Mouse (Mus musculus) gastrocnemius, adult 8-10 months (tissue): ENCODE measurements around the gene Tmem253. TPM values are rescaled to one million over a fixed set of nuclear protein-coding genes. Genes with fewer than 3 reads are reported as not detected.

Experiments used
- DNase-seq, 2 experiments: peaks; one replicate each; pipeline ENCODE4 v3.0.0; 2022; ENCODE audit warnings: low spot score in 2 of 2
- total RNA-seq, 4 experiments: library from RNA; stranded (reverse); gene quantifications; 2 replicates each; pipeline ENCODE4 v1.2.4; 2022

Tmem253 gene
- total RNA-seq, 4 experiments from 2014 or later = 0.60 to 1.4 (median 1.2) TPM

DNA sequence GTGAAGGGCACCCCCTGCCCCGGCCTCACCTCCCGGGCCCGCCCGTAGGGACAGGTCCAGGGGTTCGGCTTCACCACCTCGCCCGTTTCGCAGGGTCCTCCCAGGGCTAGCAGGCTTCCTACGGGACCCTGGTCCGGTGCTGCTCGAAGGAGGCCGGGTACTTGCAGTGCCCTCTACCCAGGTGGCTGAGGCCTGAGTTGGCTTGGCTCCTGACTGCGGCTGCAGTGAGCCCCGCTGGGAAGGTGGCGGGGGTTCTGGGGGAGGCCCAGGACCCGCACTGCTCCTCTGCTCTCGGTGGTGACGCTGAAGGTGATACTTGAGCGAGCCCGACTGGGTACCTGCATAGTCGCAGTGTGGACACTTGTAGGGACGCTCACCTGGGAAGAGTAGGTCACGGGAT is 8.7 kb upstream of the Tmem253 start:
- no peak for DNase-seq

GRCm38 (mm10) chr14:52008321-52009203 is 6.9 kb upstream of the Tmem253 start:
- DNase-seq = peak; percentile 83

GRCm38 (mm10) chr14:52009361-52009760 is 6.1 kb upstream of the Tmem253 start:
- no peak for DNase-seq

- DNase-seq = no peak
Observed at GRCm38 (mm10) chr14:52009841-52010240, 5.6 kb upstream of the Tmem253 start.

- DNase-seq = no peak
Observed at GRCm38 (mm10) chr14:52010446-52011111, 4.9 kb upstream of the Tmem253 start.

DNA sequence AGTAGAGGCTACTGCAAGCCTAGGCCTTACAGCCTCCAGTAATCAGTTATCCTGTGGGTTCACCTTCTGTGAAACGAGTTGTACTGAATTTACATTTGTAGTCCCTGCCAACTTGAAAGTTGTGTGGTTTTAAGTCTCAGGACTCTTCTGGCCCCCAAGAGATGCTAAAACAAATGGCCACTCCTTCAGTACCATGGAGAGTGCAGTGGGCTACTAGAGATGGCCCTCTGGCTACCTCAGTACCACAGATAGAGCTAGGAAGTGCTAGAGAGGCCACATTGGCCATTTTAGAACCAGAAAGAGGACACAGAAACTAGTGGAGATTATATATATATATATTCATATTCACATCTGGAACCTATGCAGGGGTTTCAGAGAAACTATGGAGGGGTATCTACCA is 3.8 kb upstream of the Tmem253 start:
- no peak for DNase-seq

DNA sequence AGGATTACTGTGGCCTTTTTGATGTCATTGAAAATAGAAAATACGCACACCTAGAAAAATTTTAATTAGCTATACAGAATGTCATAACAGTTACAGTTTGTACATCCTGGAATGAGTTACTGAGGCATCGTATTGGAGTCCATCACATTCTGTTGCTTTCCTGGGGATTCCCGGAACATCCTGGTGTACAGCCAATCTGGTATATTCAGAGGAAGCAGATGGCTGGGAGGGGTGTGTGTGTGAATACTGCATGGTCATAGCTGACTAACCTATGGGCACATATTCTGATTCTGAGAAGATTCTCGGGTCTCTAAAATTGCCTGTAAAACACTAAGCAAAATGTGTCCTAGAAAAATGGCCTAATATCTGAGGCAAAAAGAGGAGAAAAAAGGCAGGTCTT is 3.4 kb upstream of the Tmem253 start:
- no peak for DNase-seq

DNA sequence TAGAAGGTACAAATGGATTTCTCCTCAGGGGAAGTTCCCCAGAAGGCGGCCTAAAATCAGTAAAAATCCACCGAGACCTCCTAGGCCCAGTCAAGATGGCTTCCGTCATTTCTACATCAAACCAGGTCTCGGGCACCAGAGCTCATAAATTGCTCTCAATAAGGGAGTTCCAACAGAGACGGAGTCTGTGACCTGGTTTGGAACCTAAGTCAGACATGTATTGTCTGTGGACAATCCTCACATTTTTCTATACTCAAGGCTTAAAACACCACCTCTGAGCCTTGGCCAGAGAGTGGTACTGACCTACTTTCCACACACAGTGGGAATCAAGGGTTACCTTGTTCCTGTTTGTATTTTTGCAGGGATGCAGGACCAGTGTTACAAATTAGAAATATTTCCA is 2.9 kb upstream of the Tmem253 start:
- no peak for DNase-seq

GRCm38 (mm10) chr14:52013021-52013610 is 2.3 kb upstream of the Tmem253 start:
- no peak for DNase-seq

- DNase-seq = no peak
Observed at GRCm38 (mm10) chr14:52013771-52014219, 1.7 kb upstream of the Tmem253 start.

DNA sequence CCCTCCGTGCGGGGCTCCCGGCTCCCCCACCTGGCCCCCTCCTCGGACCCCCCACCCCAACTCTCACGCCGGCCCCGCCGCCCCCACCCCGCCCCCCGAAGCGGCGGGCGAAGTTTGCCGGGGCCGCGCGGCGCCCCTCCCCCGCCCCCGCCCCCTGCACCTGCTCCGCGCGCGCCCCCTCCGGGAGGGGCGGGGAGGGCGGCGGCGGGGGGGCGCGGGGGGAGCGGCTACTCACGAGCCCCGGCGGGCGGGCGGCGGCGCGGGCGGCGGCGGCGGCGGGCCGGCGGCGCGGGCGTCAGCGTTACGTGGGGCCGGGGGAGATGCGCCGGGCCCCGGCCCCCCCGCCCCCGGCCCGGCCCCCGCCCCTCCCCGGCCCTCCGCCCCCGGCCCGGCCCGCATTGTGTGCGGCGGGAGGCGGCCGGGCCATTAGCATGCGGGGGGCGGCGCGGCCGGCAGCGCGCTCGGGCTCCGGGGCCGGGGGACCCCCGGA is 1.1 kb upstream of the Tmem253 start:
- DNase-seq = no peak

DNA sequence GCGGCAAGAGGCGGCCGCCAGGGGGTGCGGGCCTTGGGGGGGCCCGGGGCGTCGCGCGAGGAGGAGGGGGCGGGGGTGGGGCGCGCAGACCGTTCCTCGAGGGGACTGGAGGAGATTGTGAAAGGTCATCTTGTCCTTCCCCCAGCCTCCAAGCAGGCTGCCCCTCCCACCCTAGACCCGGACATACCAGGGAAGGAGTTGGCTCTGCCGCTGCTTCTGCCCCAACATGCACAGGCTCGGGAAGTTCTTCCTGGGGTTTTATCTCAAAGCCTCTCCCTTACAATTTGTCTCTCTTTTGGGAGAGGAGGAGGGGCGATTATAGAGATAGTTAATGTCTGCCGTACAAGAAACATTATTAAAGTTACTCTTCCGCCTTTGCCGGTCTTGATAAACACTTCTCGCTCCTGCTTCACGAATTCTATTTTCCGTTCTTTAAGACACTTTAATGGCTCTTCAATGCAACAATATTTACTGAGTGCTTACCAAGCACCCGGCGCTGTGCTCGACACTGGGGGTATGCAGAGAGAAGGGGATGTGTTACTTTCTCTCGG is 622 bp upstream of the Tmem253 start:
- no peak for DNase-seq

GRCm38 (mm10) chr14:52016625-52017405 is 1.4 kb downstream of the Tmem253 start:
- no peak for DNase-seq

- DNase-seq = no peak
Observed at GRCm38 (mm10) chr14:52017662-52018061, 2.2 kb downstream of the Tmem253 start.

DNA sequence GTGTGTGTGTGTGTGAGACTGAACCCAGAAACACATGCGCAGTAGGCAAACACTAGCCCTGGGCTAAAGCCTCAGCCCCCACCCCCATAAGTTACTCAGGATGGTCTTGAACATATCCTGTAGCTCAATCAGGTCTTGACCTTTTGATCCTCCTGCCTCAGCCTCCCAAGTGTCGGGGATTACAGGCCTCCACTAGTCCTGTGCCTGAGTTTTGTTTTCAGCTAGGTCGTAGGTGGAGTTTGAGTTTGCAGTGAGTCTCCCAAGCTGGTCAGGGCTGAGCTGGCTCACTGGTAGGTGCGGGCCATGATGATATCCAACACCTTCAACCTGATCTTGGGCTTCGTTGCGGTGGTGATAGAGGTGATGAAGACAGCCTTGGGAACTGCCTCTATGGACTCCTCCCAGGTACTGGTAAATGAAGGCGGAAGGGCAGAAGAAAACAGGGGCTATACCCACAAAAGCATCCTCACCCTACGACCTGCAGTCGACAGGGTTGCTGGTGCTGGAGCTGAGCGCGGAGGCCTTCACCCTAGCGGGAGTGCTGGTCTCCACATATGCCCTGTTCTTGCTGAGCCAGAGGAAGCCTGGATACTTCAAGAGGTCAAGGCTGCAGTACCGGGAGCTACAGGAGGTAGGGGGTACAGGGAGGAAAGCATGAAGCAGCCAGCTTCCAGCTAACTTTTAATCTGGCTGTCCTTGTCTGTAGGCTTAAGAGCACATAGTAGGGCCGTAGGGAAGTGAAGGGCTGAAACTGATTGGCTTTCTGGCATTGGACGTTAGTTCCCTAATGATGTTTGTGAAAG is 3.0 kb downstream of the Tmem253 start:
- DNase-seq = no peak

DNA sequence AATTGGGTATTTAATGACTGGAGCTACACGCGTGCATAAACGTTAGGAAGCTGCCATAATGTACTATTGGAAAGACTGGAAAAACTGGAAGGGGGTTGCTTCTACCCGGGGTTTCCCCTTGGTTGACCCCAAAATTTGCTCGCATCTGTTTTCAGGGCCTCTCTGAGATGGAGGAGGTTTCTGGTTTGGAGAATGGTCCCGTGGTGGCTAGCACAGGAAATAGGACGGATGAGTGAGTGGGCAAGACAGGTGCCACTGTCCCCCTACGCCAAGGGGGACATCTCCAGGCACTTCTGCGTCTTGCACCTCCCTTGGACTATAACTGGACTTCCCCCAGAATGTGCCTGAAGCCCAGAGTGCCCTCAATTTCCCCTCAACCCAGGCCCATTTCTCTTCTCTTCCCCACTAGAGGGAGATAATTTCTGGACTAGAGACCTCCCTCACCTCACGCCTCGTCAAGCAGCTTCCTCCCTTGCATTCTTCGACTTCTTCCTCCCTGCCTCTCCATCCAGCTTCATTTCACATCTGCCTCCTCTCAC is 3.7 kb downstream of the Tmem253 start:
- no peak for DNase-seq

- peak; percentile 96 to 97 for DNase-seq
Observed at GRCm38 (mm10) chr14:52019590-52020340, 4.3 kb downstream of the Tmem253 start.

DNA sequence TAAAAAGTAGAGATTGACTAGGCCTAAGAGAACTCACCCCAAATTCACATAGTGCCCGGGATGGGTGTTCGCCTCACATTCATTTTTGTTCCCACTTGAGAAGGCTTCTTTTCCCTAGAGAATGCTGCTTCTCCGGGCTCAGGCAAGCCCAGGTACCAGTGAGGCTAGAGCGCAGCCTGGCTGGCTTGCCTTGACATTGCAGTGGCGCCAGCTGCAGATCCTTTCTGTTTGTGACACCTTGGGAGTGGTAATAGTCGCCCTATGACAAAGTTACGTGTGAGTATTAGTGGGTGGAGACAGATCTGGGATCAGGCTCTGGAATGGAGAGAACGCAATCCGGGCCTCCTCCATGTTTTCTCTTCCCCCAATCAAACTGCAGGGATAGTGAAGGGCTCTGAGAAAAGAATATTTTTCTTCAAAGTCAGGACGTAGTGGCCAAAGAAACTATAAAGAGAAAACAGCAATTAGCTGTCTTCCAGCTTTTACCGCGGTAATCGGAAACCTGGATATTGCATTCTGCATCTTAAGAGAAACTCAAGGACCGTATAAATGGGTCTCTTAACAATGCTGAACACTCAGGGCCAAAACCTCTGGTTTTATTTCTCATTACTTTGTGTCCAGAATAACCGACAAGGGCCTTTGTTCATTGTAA is 5.2 kb downstream of the Tmem253 start, which contains the start of gene Zfp219:
Gene Zfp219, minus strand, starts transcription at position 248 of the 652 bp plus-strand sequence.
- DNase-seq = peak; percentile 66 to 73
